Mouse (Mus musculus): ENCODE results near the gene Sap30bp. TPM values are rescaled to one million over a fixed set of nuclear protein-coding genes. Genes with fewer than 3 reads are reported as not detected.
A peak's percentile ranks its signal among the peaks of the same experiment; 100 is the strongest.

Sap30bp gene
- 60.4 and 70.9 TPM in 2 replicates for total RNA-seq (2014; rRNA removed)
- 49.5 and 59.4 TPM in 2 replicates for polyA plus RNA-seq (2015; fragmentation: Nextera tagmentation; extraction: Ambion mirVana)

- DNase-seq (peak; percentile 99), ATAC-seq (peak; percentile 100)
- H3K9me3 ChIP-seq (ENCODE audit: low read length) = no peaks in the 10 kb centered on the region
- H3K27ac ChIP-seq (ENCODE audit: low read depth, low read length) = peak within 1 kb of the TSS; percentile 75
- TF ChIP-seq CTCF (IDR thresholded peaks at IDR 0.05; ENCODE audit: low read depth) = no peak
- H3K36me3 ChIP-seq (ENCODE audit: insufficient read depth) = peaks cover 20% of the 10 kb centered on the region
- peak within 1 kb of the TSS; percentile 75 for H3K4me3 ChIP-seq (ENCODE audit: low read depth, low read length)
- peak within 1 kb of the TSS; percentile 76 for H3K9ac ChIP-seq
- peaks cover 21% of the 10 kb centered on the region for H3K4me1 ChIP-seq (ENCODE audit: insufficient read depth)
- H3K27me3 ChIP-seq (ENCODE audit: insufficient read depth, low read length) = no peaks in the 10 kb centered on the region
- WGBS = under 1% methylated on average over 28 of the region's 28 CpGs
- H3K4me2 ChIP-seq (ENCODE audit: low read depth) = peak within 1 kb of the TSS; percentile 77
These were observed at the start of gene Sap30bp, which contains the start of gene Recql5 for GRCm38 (mm10) chr11:115933108-115933746. Gene Sap30bp (plus strand): TSS chr11:115933282. Gene Recql5 (minus strand): TSS chr11:115933477.

GRCm38 (mm10) chr11:115884361-115884760 lies 48.7 kb upstream of the Sap30bp start:
- no peak for TF ChIP-seq CTCF (IDR thresholded peaks at IDR 0.05; ENCODE audit: low read depth)
- H3K9me3 ChIP-seq (ENCODE audit: low read length) = no peaks in the 10 kb centered on the region
- H3K27ac ChIP-seq (ENCODE audit: low read depth, low read length) = no peak overlapping the region
- 96% methylated on average over 3 of the region's 3 CpGs for WGBS
- ATAC-seq (no peak), DNase-seq (no peak)
- H3K36me3 ChIP-seq (ENCODE audit: insufficient read depth) = no peaks in the 10 kb centered on the region
- no peaks in the 10 kb centered on the region for H3K4me1 ChIP-seq (ENCODE audit: insufficient read depth)
- no peak overlapping the region for H3K4me3 ChIP-seq (ENCODE audit: low read depth, low read length)
- no peak overlapping the region for H3K4me2 ChIP-seq (ENCODE audit: low read depth)
- H3K27me3 ChIP-seq (ENCODE audit: insufficient read depth, low read length) = no peaks in the 10 kb centered on the region
- H3K9ac ChIP-seq = no peak overlapping the region

GRCm38 (mm10) chr11:115885281-115885680 lies 47.8 kb upstream of the Sap30bp start:
- Histone ChIP-seq H3K4me1 (ENCODE audit: insufficient read depth) (no peaks in the 10 kb centered on the region), H3K27ac (ENCODE audit: low read depth, low read length) (no peak overlapping the region), H3K9ac (no peak overlapping the region), H3K36me3 (ENCODE audit: insufficient read depth) (no peaks in the 10 kb centered on the region), H3K4me3 (ENCODE audit: low read depth, low read length) (no peak overlapping the region), H3K4me2 (ENCODE audit: low read depth) (no peak overlapping the region), H3K27me3 (ENCODE audit: insufficient read depth, low read length) (no peaks in the 10 kb centered on the region), H3K9me3 (ENCODE audit: low read length) (no peaks in the 10 kb centered on the region)
- no peak for TF ChIP-seq CTCF (IDR thresholded peaks at IDR 0.05; ENCODE audit: low read depth)
- 82% methylated on average over 11 of the region's 11 CpGs for WGBS
- DNase-seq (no peak), ATAC-seq (no peak)

GRCm38 (mm10) chr11:115886446-115886845 lies 46.6 kb upstream of the Sap30bp start:
- H3K4me1 ChIP-seq (ENCODE audit: insufficient read depth) = no peaks in the 10 kb centered on the region
- TF ChIP-seq CTCF (IDR thresholded peaks at IDR 0.05; ENCODE audit: low read depth) = no peak
- H3K9me3 ChIP-seq (ENCODE audit: low read length) = no peaks in the 10 kb centered on the region
- H3K36me3 ChIP-seq (ENCODE audit: insufficient read depth) = no peaks in the 10 kb centered on the region
- DNase-seq (no peak), ATAC-seq (no peak)
- no peaks in the 10 kb centered on the region for H3K27me3 ChIP-seq (ENCODE audit: insufficient read depth, low read length)
- 89% methylated on average over 11 of the region's 11 CpGs for WGBS
- no peak overlapping the region for H3K27ac ChIP-seq (ENCODE audit: low read depth, low read length)
- no peak overlapping the region for H3K4me3 ChIP-seq (ENCODE audit: low read depth, low read length)
- no peak overlapping the region for H3K9ac ChIP-seq
- no peak overlapping the region for H3K4me2 ChIP-seq (ENCODE audit: low read depth)

GRCm38 (mm10) chr11:115888020-115888419 lies 45.1 kb upstream of the Sap30bp start:
- Histone ChIP-seq H3K9me3 (ENCODE audit: low read length) (no peaks in the 10 kb centered on the region), H3K4me1 (ENCODE audit: insufficient read depth) (no peaks in the 10 kb centered on the region), H3K27me3 (ENCODE audit: insufficient read depth, low read length) (no peaks in the 10 kb centered on the region), H3K36me3 (ENCODE audit: insufficient read depth) (no peaks in the 10 kb centered on the region; the same call in 1 of the 2 replicates), H3K9ac (no peak overlapping the region), H3K27ac (ENCODE audit: low read depth, low read length) (no peak overlapping the region), H3K4me3 (ENCODE audit: low read depth, low read length) (no peak overlapping the region), H3K4me2 (ENCODE audit: low read depth) (no peak overlapping the region)
- TF ChIP-seq CTCF (IDR thresholded peaks at IDR 0.05; ENCODE audit: low read depth) = no peak
- 65% methylated on average over 5 of the region's 5 CpGs for WGBS
- DNase-seq = peak; percentile 17
- ATAC-seq = 0 out of 2 replicates have a peak, but pooled peaks have one; percentile 43

- H3K9ac ChIP-seq = no peak overlapping the region
- no peak for DNase-seq
- no peak overlapping the region for H3K27ac ChIP-seq (ENCODE audit: low read depth, low read length)
- no peaks in the 10 kb centered on the region for H3K4me1 ChIP-seq (ENCODE audit: insufficient read depth)
- H3K36me3 ChIP-seq (ENCODE audit: insufficient read depth) = peaks cover 5% of the 10 kb centered on the region
- WGBS = 86% methylated on average over 6 of the region's 6 CpGs
- no peak overlapping the region for H3K4me3 ChIP-seq (ENCODE audit: low read depth, low read length)
- no peak for TF ChIP-seq CTCF (IDR thresholded peaks at IDR 0.05; ENCODE audit: low read depth)
- H3K9me3 ChIP-seq (ENCODE audit: low read length) = no peaks in the 10 kb centered on the region
- no peak for ATAC-seq
- H3K27me3 ChIP-seq (ENCODE audit: insufficient read depth, low read length) = no peaks in the 10 kb centered on the region
- H3K4me2 ChIP-seq (ENCODE audit: low read depth) = no peak overlapping the region
These were observed 43.9 kb upstream of the Sap30bp start for GRCm38 (mm10) chr11:115889159-115889558.

- ATAC-seq (no peak), DNase-seq (no peak)
- no peak overlapping the region for H3K9ac ChIP-seq
- 58% methylated on average over 6 of the region's 6 CpGs for WGBS
- TF ChIP-seq CTCF (IDR thresholded peaks at IDR 0.05; ENCODE audit: low read depth) = no peak
- no peak overlapping the region for H3K4me2 ChIP-seq (ENCODE audit: low read depth)
- H3K9me3 ChIP-seq (ENCODE audit: low read length) = no peaks in the 10 kb centered on the region
- no peak overlapping the region for H3K4me3 ChIP-seq (ENCODE audit: low read depth, low read length)
- H3K36me3 ChIP-seq (ENCODE audit: insufficient read depth) = peaks cover 10% of the 10 kb centered on the region
- no peaks in the 10 kb centered on the region for H3K27me3 ChIP-seq (ENCODE audit: insufficient read depth, low read length)
- no peaks in the 10 kb centered on the region for H3K4me1 ChIP-seq (ENCODE audit: insufficient read depth)
- no peak overlapping the region for H3K27ac ChIP-seq (ENCODE audit: low read depth, low read length)
These were observed 40.9 kb upstream of the Sap30bp start for GRCm38 (mm10) chr11:115892213-115892612.
